Comparison of ENCODE assay signal across 8 mouse cellular contexts in the genomic region with DNA sequence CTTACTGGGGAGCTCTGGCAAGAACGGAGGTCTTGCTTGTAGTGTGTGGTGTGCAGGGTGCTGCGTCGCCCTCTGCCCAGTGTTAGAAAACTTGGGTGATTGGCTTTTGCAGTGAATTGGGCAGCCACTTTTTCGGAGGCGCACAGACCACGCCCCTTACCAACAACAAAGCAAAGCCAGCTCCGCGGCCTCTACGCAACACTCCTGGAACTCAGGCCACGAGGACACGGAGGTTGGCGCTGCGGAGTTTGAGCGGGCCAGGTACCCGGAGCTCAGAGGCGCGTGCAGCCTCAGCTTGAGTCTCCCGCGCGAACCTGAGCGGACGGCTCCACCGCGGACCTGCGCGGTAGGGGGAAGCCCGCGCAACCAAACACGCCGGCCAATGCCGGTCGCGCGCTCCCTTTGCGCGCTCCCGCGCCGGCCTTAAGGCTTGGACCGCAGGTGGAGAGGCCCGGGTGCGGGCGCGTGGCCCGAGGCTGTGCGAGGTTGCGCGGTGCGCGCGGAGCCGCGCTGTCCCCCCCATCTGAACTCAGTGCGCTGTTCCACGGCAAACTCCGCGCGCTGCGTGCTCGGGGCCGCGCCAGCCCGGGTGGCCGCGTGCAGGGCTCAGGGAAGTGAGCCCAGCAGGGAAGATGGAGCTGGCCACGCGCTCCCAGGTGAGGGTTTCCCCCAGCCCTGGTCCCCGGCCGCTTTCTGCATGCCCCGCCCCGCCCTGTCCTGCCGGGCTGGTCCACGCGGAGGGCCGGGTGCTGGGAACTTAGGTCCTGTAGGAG. TPM values are rescaled to one million over a fixed set of nuclear protein-coding genes. Genes with fewer than 3 reads are reported as not detected.
DNase-seq lines count a peak whose midpoint lies in the region; ATAC-seq and TF ChIP-seq lines count a peak whose summit lies in the region.

No protein-coding gene starts in this region.

- H3K4me2 ChIP-seq in neural tube, embryonic 14.5 days (ENCODE audit: low read depth, low read length): peak overlapping the region; percentile 100

- ATAC-seq in erythroid progenitor cell, adult 5-6 weeks (replicated peaks; ENCODE audit: low FRiP score, poor library complexity, severe bottlenecking): peak; percentile 78
- peak; percentile 96 for ATAC-seq in neural tube, embryonic 14.5 days (ENCODE audit: low read depth)

- TF ChIP-seq POLR2A in lung, adult 2 months (IDR thresholded peaks at IDR 0.05; ENCODE audit: borderline replicate concordance, extremely low read depth, low read depth, low read length): 0 out of 2 replicates have a peak, but pooled peaks have one; percentile 14

- H3K4me3 ChIP-seq in E14TG2a.4 (replicated peaks; ENCODE audit: low read length): peak overlapping the region; percentile 88
- peak overlapping the region; percentile 57 for H3K4me3 ChIP-seq in lung, adult 2 months (replicated peaks; ENCODE audit: extremely low read depth, low read depth, low read length)
- peak overlapping the region; percentile 52 for H3K4me3 ChIP-seq in neural tube, embryonic 14.5 days (ENCODE audit: low read depth, low read length)

- TF ChIP-seq CTCF in E14TG2a.4 (conservative IDR thresholded peaks at IDR 0.05; ENCODE audit: low read length): no peak
- TF ChIP-seq CTCF in lung, adult 2 months (IDR thresholded peaks at IDR 0.05; ENCODE audit: insufficient read depth, low read length): no peak

- H3K36me3 ChIP-seq in E14TG2a.4 (ENCODE audit: insufficient read depth, low read length): no peaks in the 10 kb centered on the region
- no peaks in the 10 kb centered on the region for H3K36me3 ChIP-seq in neural tube, embryonic 14.5 days (ENCODE audit: control insufficient read depth, insufficient read depth, low read length)

- peak overlapping the region; percentile 58 for H3K9ac ChIP-seq in neural tube, embryonic 14.5 days (replicated peaks; ENCODE audit: low read depth, low read length)

- under 1% methylated on average over 75 of the region's 75 CpGs for WGBS in lung, adult 2 months
- WGBS in neural tube, embryonic 14.5 days: under 1% methylated on average over 62 of the region's 75 CpGs

- H3K4me1 ChIP-seq in E14TG2a.4 (replicated peaks; ENCODE audit: low read depth, low read length): peaks cover 12% of the 10 kb centered on the region
- peaks cover 3% of the 10 kb centered on the region for H3K4me1 ChIP-seq in lung, adult 2 months (ENCODE audit: control insufficient read depth, insufficient read depth, low read length)
- no peaks in the 10 kb centered on the region for H3K4me1 ChIP-seq in neural tube, embryonic 14.5 days (ENCODE audit: control insufficient read depth, insufficient read depth, low read length)

- peaks cover 19% of the 10 kb centered on the region for H3K27me3 ChIP-seq in E14TG2a.4 (ENCODE audit: insufficient read depth, low read length)
- H3K27me3 ChIP-seq in neural tube, embryonic 14.5 days (ENCODE audit: control insufficient read depth, insufficient read depth, low read length): peaks cover 7% of the 10 kb centered on the region; the same call in 1 of the 2 replicates

- DNase-seq in c-Kit-negative CD71-positive TER-119-positive erythroid progenitor cells, embryonic 14.5 days (ENCODE audit: low read depth, low spot score): peak; percentile 15
- peak; percentile 15 for DNase-seq in heart, postnatal 25 days (ENCODE audit: low spot score)
- peak; percentile 23 to 60 for DNase-seq in layer of hippocampus, adult 18-20 months (ENCODE audit: low spot score in 2 of 2)
- peak; percentile 52 for DNase-seq in lung, adult 2 months
- peak; percentile 75 for DNase-seq in testis, postnatal 10 days (ENCODE audit: low spot score)

- no peak overlapping the region for H3K27ac ChIP-seq in neural tube, embryonic 14.5 days (ENCODE audit: low read depth, low read length)

- no peaks in the 10 kb centered on the region for H3K9me3 ChIP-seq in E14TG2a.4 (ENCODE audit: low read length)
- H3K9me3 ChIP-seq in neural tube, embryonic 14.5 days (ENCODE audit: control insufficient read depth, low read length): no peaks in the 10 kb centered on the region

- intact Hi-C loops in heart, postnatal 25 days (cut with DNase I): no loop called here

RNA-seq across cellular contexts. Expression of a gene that starts 39.4 kb away (rescaled TPM):
- 5.9 and 7.6 TPM in 2 replicates for total RNA-seq in erythroid progenitor cell, adult 5-6 weeks (2015; ENCODE audit: low replicate concordance)
- 16.7 and 17.9 TPM in 2 replicates for total RNA-seq in erythroid progenitor cell, adult 5-6 weeks (2017; ENCODE audit: low replicate concordance)
- under 1 TPM; 0.23 to 0.36 TPM for total RNA-seq in heart, postnatal 25 days (2021)
- 1 to 10 TPM; 1.5 to 1.6 TPM for total RNA-seq in layer of hippocampus, adult 18-20 months (2021)
- polyA plus RNA-seq in lung, adult 2 months (2012; rRNA removed): 2.1 and 2.6 TPM in 2 replicates
- polyA plus RNA-seq in neural tube, embryonic 14.5 days (2014; fragmentation: Nextera tagmentation; extraction: Ambion mirVana): 2.4 and 3.9 TPM in 2 replicates

Comparison
In these comparisons a context has a peak if more than half of its experiments do, and no peak if none do; other contexts are left out.
1. DNase-seq: peak in every context shown above with its lines; median percentile 75 in testis, postnatal 10 days; 52 in lung, adult 2 months; 42 in layer of hippocampus, adult 18-20 months; 15 in c-Kit-negative CD71-positive TER-119-positive erythroid progenitor cells, embryonic 14.5 days; 15 in heart, postnatal 25 days.